Mouse (Mus musculus) neural tube, embryonic 15.5 days (tissue): ENCODE measurements around the gene Zdhhc5. TPM values are rescaled to one million over a fixed set of nuclear protein-coding genes. Genes with fewer than 3 reads are reported as not detected.

Experiments used
- ATAC-seq: fragments of 200-750 bp; cut with Nextera tagmentation; 2 replicates; pipeline ENCODE4 v1.8.0; 2017; ENCODE audit warnings: mild to moderate bottlenecking, moderate TSS enrichment, moderate library complexity; ENCODE audit not compliant: low FRiP score
- H3K27ac ChIP-seq: fragments of 300-500 bp; sonication (generic); replicated peaks from 2 replicates; pipeline ENCODE4 v1.5.1; 2015; ENCODE audit warnings: mild to moderate bottlenecking, inconsistent platforms
- H3K27me3 ChIP-seq: fragments of 300-500 bp; sonication (generic); replicated peaks from 2 replicates; pipeline ENCODE4 v1.6.1; 2015; ENCODE audit warnings: inconsistent platforms
- H3K36me3 ChIP-seq: fragments of 300-500 bp; sonication (generic); 2 replicates; pipeline ENCODE4 v1.6.1; 2015; ENCODE audit warnings: inconsistent platforms
- H3K4me1 ChIP-seq: fragments of 300-500 bp; sonication (generic); 2 replicates; pipeline ENCODE4 v1.6.1; 2015; ENCODE audit warnings: inconsistent platforms
- H3K4me2 ChIP-seq: fragments of 300-500 bp; sonication (generic); 2 replicates; pipeline ENCODE4 v1.6.1; 2015; ENCODE audit warnings: inconsistent platforms, mild to moderate bottlenecking, moderate library complexity
- H3K4me3 ChIP-seq: fragments of 300-500 bp; sonication (generic); replicated peaks from 2 replicates; pipeline ENCODE4 v1.5.1; 2015; ENCODE audit warnings: mild to moderate bottlenecking, inconsistent platforms
- H3K9ac ChIP-seq: fragments of 300-500 bp; sonication (generic); replicated peaks from 2 replicates; pipeline ENCODE4 v1.6.1; 2015; ENCODE audit warnings: mild to moderate bottlenecking, inconsistent platforms
- H3K9me3 ChIP-seq: fragments of 300-500 bp; sonication (generic); replicated peaks from 2 replicates; pipeline ENCODE4 v1.6.1; 2016; ENCODE audit warnings: inconsistent platforms
- WGBS: fragments of 180-500 bp; shearing (Covaris S2); methylation state at CpG from one replicate; pipeline ENCODE4 v1.1.7; 2015; ENCODE audit warnings: mixed read lengths; 5-methylcytosine and 5-hydroxymethylcytosine counted together
- polyA plus RNA-seq: library from polyadenylated mRNA; unstranded; fragments of >200 nt; fragmentation: Nextera tagmentation; extraction: Ambion mirVana; gene quantifications from 2 replicates; pipeline ENCODE4 v1.2.1, GENCODE M21; 2015

The Zdhhc5 gene
- polyA plus RNA-seq = 15.6 and 17.6 TPM in 2 replicates

DNA sequence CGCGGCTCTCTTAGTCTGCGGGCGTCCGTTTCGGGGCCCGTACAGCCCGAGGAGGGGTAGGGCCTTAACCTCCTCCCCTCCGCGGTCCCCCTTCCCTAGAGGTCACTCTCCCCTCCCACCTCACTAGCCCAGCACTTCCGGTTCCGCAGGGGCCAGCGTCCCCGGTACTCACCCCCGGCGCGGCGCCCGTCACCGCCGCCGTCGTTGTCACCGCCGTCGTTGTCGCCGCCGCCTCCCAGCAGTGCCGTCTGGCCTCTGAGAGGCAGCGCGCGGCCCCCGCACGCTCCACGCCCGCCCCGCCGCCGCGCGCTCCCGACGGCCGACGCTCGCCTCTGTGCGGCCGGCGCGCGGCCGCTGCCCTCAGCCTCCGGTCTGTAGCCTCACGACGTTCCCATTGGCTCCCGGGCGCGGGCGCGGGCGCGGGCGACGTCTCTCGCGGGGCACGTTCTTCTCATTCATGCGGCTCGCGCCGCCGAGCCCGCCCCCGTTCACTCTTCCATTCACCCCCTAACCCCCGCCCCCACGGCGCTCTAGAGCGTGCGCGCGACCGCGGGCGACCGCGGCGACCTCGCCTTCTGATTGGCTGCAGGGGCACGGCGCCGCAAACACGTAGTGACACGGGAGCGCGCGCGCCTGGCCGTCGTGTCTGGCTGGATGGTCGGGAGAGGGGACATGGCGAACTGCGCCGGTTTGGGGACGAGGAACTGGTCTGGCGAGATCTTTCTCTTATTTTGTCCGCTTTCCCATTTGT, at the start of gene Zdhhc5:
Gene Zdhhc5, minus strand, starts transcription at position 370 of the 751 bp plus-strand sequence.
- H3K4me1 ChIP-seq = peaks cover 27% of the 10 kb centered on the region
- peak within 1 kb of the TSS; percentile 82 for H3K4me2 ChIP-seq
- peak within 1 kb of the TSS; percentile 97 for H3K27ac ChIP-seq
- 3% methylated on average over 88 of the region's 107 CpGs for WGBS
- H3K9ac ChIP-seq = peak within 1 kb of the TSS; percentile 82
- no peaks in the 10 kb centered on the region for H3K9me3 ChIP-seq
- H3K27me3 ChIP-seq = no peaks in the 10 kb centered on the region
- H3K36me3 ChIP-seq = peaks cover 7% of the 10 kb centered on the region
- peak; percentile 97 for ATAC-seq
- H3K4me3 ChIP-seq = peak within 1 kb of the TSS; percentile 95

GRCm38 (mm10) chr2:84762818-84763217, 47.8 kb upstream of the Zdhhc5 start:
- Histone ChIP-seq H3K9me3 (no peaks in the 10 kb centered on the region), H3K4me1 (no peaks in the 10 kb centered on the region), H3K4me3 (no peak overlapping the region), H3K27ac (no peak overlapping the region), H3K9ac (no peak overlapping the region), H3K36me3 (no peaks in the 10 kb centered on the region), H3K4me2 (no peak overlapping the region), H3K27me3 (no peaks in the 10 kb centered on the region)
- WGBS = 53% methylated on average over 1 of the region's 1 CpGs
- no peak for ATAC-seq

DNA sequence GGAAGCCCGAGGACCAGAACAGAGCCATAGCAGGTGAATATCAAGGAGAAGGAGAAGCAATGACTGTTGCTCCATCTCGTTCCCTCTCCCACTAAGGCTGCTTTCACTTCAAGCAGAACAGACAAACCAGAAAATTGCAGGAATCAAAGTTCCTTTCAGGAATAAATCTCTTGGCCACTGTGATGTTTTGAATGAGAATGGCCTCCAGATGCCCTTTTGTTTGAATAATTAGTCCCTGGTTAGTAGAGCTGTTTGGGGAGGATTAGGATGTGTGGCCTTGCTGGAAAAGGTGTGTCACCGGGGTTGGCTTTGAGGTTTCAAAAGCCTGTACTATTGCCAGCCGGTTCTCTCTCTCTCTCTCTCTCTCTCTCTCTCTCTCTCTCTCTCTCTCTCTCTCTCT, 47.3 kb upstream of the Zdhhc5 start:
- no peak for ATAC-seq
- Histone ChIP-seq H3K4me1 (no peaks in the 10 kb centered on the region), H3K27ac (no peak overlapping the region), H3K9ac (no peak overlapping the region), H3K27me3 (no peaks in the 10 kb centered on the region), H3K36me3 (no peaks in the 10 kb centered on the region), H3K4me2 (no peak overlapping the region), H3K4me3 (no peak overlapping the region), H3K9me3 (no peaks in the 10 kb centered on the region)
- 41% methylated on average over 4 of the region's 4 CpGs for WGBS

DNA sequence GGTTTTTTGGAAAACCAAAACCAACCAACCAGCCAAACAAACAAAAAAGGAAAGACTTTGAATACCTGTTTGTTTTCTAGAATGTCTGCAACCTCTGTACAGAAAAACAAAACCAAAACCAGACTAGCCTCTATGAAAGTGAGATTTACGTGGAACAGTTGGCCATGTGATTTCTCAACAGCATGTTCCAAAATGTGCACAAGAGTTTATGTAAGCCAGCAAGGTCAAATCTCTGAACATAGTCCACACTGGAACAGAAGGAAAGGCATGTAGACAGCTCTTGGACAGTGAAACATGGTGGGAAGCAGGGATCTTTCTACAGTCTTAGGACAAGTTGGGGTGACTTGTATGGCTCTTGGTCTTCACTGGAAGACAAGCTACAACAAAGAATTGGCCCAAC, 46.9 kb upstream of the Zdhhc5 start:
- Histone ChIP-seq H3K4me1 (no peaks in the 10 kb centered on the region), H3K27ac (no peak overlapping the region), H3K9me3 (no peaks in the 10 kb centered on the region), H3K36me3 (no peaks in the 10 kb centered on the region), H3K4me3 (no peak overlapping the region), H3K9ac (no peak overlapping the region), H3K27me3 (no peaks in the 10 kb centered on the region), H3K4me2 (no peak overlapping the region)
- no peak for ATAC-seq
- WGBS = 95% methylated on average over 1 of the region's 1 CpGs

DNA sequence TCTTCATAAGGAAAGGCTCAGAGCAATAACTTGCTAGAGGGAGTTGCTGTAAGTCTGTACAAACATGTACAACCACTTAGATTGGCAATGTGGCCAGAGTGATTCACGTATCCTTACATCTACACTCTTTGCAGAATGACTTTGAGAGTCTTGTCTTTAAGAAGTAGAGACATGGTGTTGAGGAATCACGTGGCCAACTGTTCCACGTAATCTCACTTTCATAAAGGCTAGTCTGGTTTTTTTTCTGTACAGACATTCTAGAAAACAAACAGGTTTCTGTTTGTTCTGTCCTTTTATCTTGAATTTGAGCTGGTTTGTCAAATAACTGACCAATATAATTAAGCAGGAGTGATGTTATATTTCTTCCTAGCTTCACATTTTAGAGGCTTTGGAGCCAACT, 46.3 kb upstream of the Zdhhc5 start:
- no peaks in the 10 kb centered on the region for H3K4me1 ChIP-seq
- 91% methylated on average over 3 of the region's 3 CpGs for WGBS
- no peak overlapping the region for H3K9ac ChIP-seq
- no peak for ATAC-seq
- no peaks in the 10 kb centered on the region for H3K36me3 ChIP-seq
- H3K4me2 ChIP-seq = no peak overlapping the region
- no peaks in the 10 kb centered on the region for H3K9me3 ChIP-seq
- H3K27ac ChIP-seq = no peak overlapping the region
- no peaks in the 10 kb centered on the region for H3K27me3 ChIP-seq
- H3K4me3 ChIP-seq = no peak overlapping the region

DNA sequence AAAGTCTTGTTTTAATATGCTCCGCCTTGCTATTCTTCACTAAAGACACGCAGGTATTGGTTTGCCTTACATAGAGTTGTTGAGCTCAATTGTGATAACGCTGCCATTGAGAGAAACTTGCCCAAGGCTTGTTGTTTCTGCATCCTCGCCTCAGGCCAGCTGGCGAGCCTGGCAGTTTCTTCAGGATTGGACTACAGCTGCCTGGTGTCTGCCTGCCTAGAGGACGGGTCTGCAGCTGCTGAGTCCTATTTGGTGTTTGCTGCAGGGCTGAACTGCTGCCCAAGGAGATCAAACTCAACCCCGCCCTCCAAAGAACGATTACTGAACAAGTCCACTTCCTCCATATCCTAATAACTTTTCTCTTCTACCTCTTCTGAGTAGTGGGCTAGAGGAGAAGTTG, 45.8 kb upstream of the Zdhhc5 start:
- Histone ChIP-seq H3K36me3 (no peaks in the 10 kb centered on the region), H3K9ac (no peak overlapping the region), H3K27ac (no peak overlapping the region), H3K4me2 (no peak overlapping the region), H3K4me1 (no peaks in the 10 kb centered on the region), H3K9me3 (no peaks in the 10 kb centered on the region), H3K4me3 (no peak overlapping the region), H3K27me3 (no peaks in the 10 kb centered on the region)
- no peak for ATAC-seq
- WGBS = 72% methylated on average over 8 of the region's 8 CpGs

DNA sequence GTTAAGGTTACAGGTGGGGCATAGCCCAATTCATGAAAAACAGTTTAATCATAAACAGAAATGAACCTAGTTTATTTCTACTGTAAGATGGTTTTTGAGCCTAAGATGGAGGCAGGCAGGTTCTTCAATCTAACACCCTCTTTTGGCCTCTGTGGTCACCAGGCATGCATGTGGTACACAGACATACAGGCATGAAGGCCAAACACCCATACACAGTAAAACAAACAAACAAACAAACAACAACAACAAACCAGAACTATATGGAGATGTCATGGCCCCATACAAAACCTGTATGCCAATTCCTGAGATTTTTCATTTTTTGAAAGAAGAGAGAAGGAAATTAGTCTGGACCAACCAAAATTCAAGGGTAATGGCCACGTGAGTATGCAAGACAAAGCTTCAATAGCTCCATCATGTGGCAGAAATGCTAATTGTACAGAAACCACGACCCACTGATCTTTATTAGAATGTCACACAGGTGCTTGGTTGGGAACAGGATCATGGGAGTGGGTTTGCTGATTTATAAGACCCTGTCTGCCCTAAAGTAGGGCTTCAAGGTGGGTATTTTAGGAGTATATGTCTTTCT, 43.7 kb upstream of the Zdhhc5 start:
- Histone ChIP-seq H3K27ac (no peak overlapping the region), H3K4me1 (no peaks in the 10 kb centered on the region), H3K36me3 (no peaks in the 10 kb centered on the region), H3K4me2 (no peak overlapping the region), H3K9ac (no peak overlapping the region), H3K4me3 (no peak overlapping the region), H3K9me3 (no peaks in the 10 kb centered on the region), H3K27me3 (no peaks in the 10 kb centered on the region)
- peak; percentile 24; the same call in 1 of the 2 replicates for ATAC-seq
- 0% methylated on average over 2 of the region's 2 CpGs for WGBS

DNA sequence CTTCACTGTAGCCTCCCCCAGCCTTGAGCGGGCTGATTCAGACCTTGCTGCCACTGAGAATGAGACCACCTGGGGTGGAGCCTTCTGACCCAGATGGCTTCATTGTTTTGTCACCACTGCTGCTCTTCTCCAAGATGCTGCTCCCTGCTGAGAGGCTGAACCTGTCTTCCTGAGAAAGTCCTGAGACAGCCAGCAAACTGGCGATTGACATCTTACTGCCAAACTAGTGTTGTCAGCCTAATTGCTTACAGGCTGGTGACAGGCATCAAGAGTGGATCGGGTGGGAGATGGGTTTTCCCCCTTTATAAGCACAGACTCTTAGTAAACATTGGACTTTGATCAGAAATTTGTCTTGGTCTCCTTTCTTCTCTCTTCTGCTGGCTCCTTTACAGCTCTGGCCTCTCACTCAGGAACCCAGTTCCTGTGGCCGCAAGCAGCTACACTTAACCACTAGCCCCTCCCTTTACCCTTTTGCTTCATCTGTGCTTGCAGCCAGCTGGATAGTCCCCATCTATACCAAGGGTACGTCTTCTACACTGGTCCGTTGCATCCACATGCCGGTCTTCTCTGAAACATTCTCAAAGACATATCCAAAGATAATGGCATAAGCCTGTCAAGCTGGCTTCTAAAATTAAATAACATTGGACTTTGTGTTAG, 42.2 kb upstream of the Zdhhc5 start:
- WGBS = 60% methylated on average over 7 of the region's 7 CpGs
- Histone ChIP-seq H3K36me3 (no peaks in the 10 kb centered on the region), H3K4me3 (no peak overlapping the region), H3K4me1 (no peaks in the 10 kb centered on the region), H3K9me3 (no peaks in the 10 kb centered on the region), H3K4me2 (no peak overlapping the region), H3K9ac (no peak overlapping the region), H3K27ac (no peak overlapping the region), H3K27me3 (no peaks in the 10 kb centered on the region)
- no peak for ATAC-seq

GRCm38 (mm10) chr2:84756245-84756644, 41.3 kb upstream of the Zdhhc5 start:
- no peaks in the 10 kb centered on the region for H3K36me3 ChIP-seq
- no peaks in the 10 kb centered on the region for H3K4me1 ChIP-seq
- no peak overlapping the region for H3K4me2 ChIP-seq
- no peak for ATAC-seq
- no peaks in the 10 kb centered on the region for H3K27me3 ChIP-seq
- WGBS = 88% methylated on average over 5 of the region's 5 CpGs
- H3K9ac ChIP-seq = no peak overlapping the region
- no peak overlapping the region for H3K27ac ChIP-seq
- no peak overlapping the region for H3K4me3 ChIP-seq
- no peaks in the 10 kb centered on the region for H3K9me3 ChIP-seq

DNA sequence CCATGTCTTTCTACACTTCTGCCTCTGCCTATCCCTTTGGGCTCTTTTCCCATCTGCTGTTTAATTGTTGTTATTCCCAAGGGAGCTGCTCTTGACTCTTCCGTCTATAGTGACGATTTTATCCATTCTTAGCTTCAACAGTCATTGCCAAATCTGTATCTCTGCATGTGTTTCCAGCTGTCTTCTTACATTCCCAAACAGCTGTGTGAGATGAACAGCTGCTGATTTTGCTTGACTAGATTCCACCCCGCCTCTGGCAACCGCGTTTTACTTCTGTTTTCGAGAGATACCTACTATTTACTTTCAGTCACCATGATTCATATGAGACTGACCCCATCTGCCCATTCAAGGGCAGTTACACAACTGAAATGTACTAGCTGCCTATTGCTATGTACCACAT, 35.1 kb upstream of the Zdhhc5 start:
- no peak for ATAC-seq
- Histone ChIP-seq H3K4me2 (no peak overlapping the region), H3K9ac (no peak overlapping the region), H3K9me3 (no peaks in the 10 kb centered on the region), H3K27ac (no peak overlapping the region), H3K27me3 (no peaks in the 10 kb centered on the region), H3K4me1 (no peaks in the 10 kb centered on the region), H3K4me3 (no peak overlapping the region), H3K36me3 (no peaks in the 10 kb centered on the region)
- WGBS = 53% methylated on average over 6 of the region's 6 CpGs

- Histone ChIP-seq H3K36me3 (no peaks in the 10 kb centered on the region), H3K4me3 (peak overlapping the region; percentile 90), H3K9me3 (no peaks in the 10 kb centered on the region), H3K4me2 (peak overlapping the region; percentile 88), H3K4me1 (peaks cover 43% of the 10 kb centered on the region), H3K27me3 (no peaks in the 10 kb centered on the region), H3K9ac (peak overlapping the region; percentile 97), H3K27ac (peak overlapping the region; percentile 98)
- 3% methylated on average over 10 of the region's 10 CpGs for WGBS
- peak; percentile 18 for ATAC-seq
Observed at GRCm38 (mm10) chr2:84744126-84744525, 29.1 kb upstream of the Zdhhc5 start.

- H3K4me1 ChIP-seq = peaks cover 49% of the 10 kb centered on the region
- peak within 1 kb of the TSS; percentile 88 for H3K4me2 ChIP-seq
- under 1% methylated on average over 25 of the region's 25 CpGs for WGBS
- H3K9me3 ChIP-seq = no peaks in the 10 kb centered on the region
- peak within 1 kb of the TSS; percentile 97 for H3K9ac ChIP-seq
- H3K27ac ChIP-seq = peak within 1 kb of the TSS; percentile 98
- H3K27me3 ChIP-seq = no peaks in the 10 kb centered on the region
- H3K4me3 ChIP-seq = peak within 1 kb of the TSS; percentile 90
- no peaks in the 10 kb centered on the region for H3K36me3 ChIP-seq
- peak; percentile 94 for ATAC-seq
Observed at GRCm38 (mm10) chr2:84743561-84743960, 28.6 kb upstream of the Zdhhc5 start, which contains the start of gene Gm19426. Gm19426 (minus strand) TSS chr2:84743655.
